Mouse (Mus musculus) intestine, postnatal 0 days (tissue): ENCODE measurements around the gene Mapkapk5. TPM values are rescaled to one million over a fixed set of nuclear protein-coding genes. Genes with fewer than 3 reads are reported as not detected.

Experiments
- ATAC-seq: fragments of 200-750 bp; cut with Nextera tagmentation; 2 replicates; pipeline ENCODE4 v1.8.0; 2017; ENCODE audit warnings: mild to moderate bottlenecking, moderate TSS enrichment, moderate library complexity
- H3K27ac ChIP-seq: fragments of 300-500 bp; sonication (generic); 2 replicates; pipeline ENCODE4 v1.5.1; 2014; ENCODE audit warnings: mild to moderate bottlenecking, low read depth, low read length, moderate library complexity
- H3K27me3 ChIP-seq: fragments of 300-500 bp; sonication (generic); replicated peaks from 2 replicates; pipeline ENCODE4 v1.6.1; 2014; ENCODE audit warnings: low read length, mixed read lengths; ENCODE audit not compliant: control insufficient read depth, insufficient read depth
- H3K36me3 ChIP-seq: fragments of 300-500 bp; sonication (generic); 2 replicates; pipeline ENCODE4 v1.6.1; 2014; ENCODE audit warnings: mild to moderate bottlenecking, moderate library complexity; ENCODE audit not compliant: control insufficient read depth, insufficient read depth
- H3K4me1 ChIP-seq: fragments of 300-500 bp; sonication (generic); replicated peaks from 2 replicates; pipeline ENCODE4 v1.6.1; 2014; ENCODE audit warnings: antibody characterized with exemption, low read length, mixed read lengths; ENCODE audit not compliant: control insufficient read depth, insufficient read depth
- H3K4me2 ChIP-seq: fragments of 300-500 bp; sonication (generic); replicated peaks from 2 replicates; pipeline ENCODE4 v1.6.1; 2014; ENCODE audit warnings: low read depth, mild to moderate bottlenecking, moderate library complexity
- H3K4me3 ChIP-seq: fragments of 300-500 bp; sonication (generic); 2 replicates; pipeline ENCODE4 v1.5.1; 2014; ENCODE audit warnings: low read depth, low read length
- H3K9ac ChIP-seq: fragments of 300-500 bp; sonication (generic); 2 replicates; pipeline ENCODE4 v1.6.1; 2014; ENCODE audit warnings: mild to moderate bottlenecking, low read depth, low read length
- H3K9me3 ChIP-seq: fragments of 300-500 bp; sonication (generic); 2 replicates; pipeline ENCODE4 v1.6.1; 2016; ENCODE audit warnings: mixed run types; ENCODE audit not compliant: control insufficient read depth
- CTCF ChIP-seq: sonication (generic); IDR thresholded peaks from 2 replicates; pipeline ENCODE4 v1.5.1; 2016; ENCODE audit warnings: low read depth, mild to moderate bottlenecking, control low read depth, antibody characterized with exemption, moderate library complexity
- WGBS: fragments of 180-500 bp; shearing (Covaris S2); extraction: QIAGEN DNeasy Blood & Tissue Kit; methylation state at CpG from one replicate; pipeline ENCODE4 v1.1.7; 2014; 5-methylcytosine and 5-hydroxymethylcytosine counted together
- polyA plus RNA-seq: library from polyadenylated mRNA; unstranded; fragments of >200 nt; fragmentation: Nextera tagmentation; extraction: Ambion mirVana; gene quantifications from 2 replicates; pipeline ENCODE4 v1.2.1, GENCODE M21; 2015

Gene Mapkapk5
- polyA plus RNA-seq, 1 experiment from 2014 or later: 36.7 TPM

GRCm38 (mm10) chr5:121544910-121545792 lies 554 bp downstream of the Mapkapk5 start, which contains the start of the genes Adam1a and Gm42878:
Adam1a (minus strand) TSS chr5:121545482.
Gm42878 (minus strand) TSS chr5:121545482.
- Histone ChIP-seq H3K4me2 (peak within 1 kb of the TSS; percentile 76), H3K36me3 (no peaks in the 10 kb centered on the region), H3K27ac (peak within 1 kb of the TSS; percentile 97), H3K27me3 (no peaks in the 10 kb centered on the region), H3K9me3 (no peaks in the 10 kb centered on the region), H3K4me1 (0 out of 2 replicates have a peak, but pooled peaks cover 6% of the 10 kb centered on the region), H3K4me3 (peak within 1 kb of the TSS; percentile 95), H3K9ac (peak within 1 kb of the TSS; percentile 100)
- peak; percentile 75 for ATAC-seq
- WGBS: under 1% methylated on average over 58 of the region's 97 CpGs
- no peak for TF ChIP-seq CTCF

DNA sequence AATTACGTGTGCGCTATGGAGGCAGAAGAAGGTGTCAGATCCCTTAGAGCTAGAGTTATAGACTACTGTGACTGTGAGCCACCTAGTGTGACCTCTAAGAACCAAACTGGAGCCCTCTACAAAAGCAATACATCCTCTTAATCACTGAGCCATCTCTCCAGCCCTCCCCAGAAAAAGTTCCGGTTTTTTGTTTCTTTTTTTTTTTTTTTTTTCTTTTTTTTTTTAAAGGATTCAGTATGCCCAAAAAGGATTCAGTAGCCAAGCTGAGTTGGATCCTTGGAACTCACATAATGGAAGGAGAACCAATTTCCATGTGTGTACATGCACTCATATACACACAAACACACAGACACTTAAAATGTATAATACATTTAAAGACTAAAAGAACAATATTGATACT lies 2.3 kb downstream of the Mapkapk5 start:
- Histone ChIP-seq H3K4me1 (0 out of 2 replicates have a peak, but pooled peaks cover 6% of the 10 kb centered on the region), H3K9ac (no peak overlapping the region), H3K4me2 (no peak overlapping the region), H3K27ac (no peak overlapping the region), H3K9me3 (no peaks in the 10 kb centered on the region), H3K36me3 (peaks cover 8% of the 10 kb centered on the region; the same call in 1 of the 2 replicates), H3K4me3 (no peak overlapping the region), H3K27me3 (no peaks in the 10 kb centered on the region)
- WGBS: 85% methylated on average over 3 of the region's 3 CpGs
- ATAC-seq: no peak
- no peak for TF ChIP-seq CTCF

DNA sequence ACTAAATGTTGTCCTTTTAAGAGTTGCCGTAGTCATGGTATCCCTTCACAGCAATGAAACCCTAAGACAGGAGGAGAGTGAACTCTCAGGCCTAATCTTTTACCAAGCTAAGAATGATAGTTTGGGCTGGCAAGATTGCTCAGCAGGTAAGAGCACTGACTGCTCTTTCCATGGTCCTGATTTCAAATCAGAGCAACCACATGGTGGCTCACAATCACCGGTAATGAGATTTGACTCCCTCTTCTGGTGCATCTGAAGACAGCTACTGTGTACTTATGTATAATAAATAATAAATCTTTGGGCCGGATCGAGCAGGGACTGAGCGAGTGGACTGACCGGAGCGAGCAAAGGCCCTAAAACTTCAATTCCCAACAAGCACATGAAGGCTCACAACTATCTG lies 4.5 kb downstream of the Mapkapk5 start:
- Histone ChIP-seq H3K27ac (no peak overlapping the region), H3K4me1 (0 out of 2 replicates have a peak, but pooled peaks cover 6% of the 10 kb centered on the region), H3K4me3 (no peak overlapping the region), H3K4me2 (no peak overlapping the region), H3K9me3 (no peaks in the 10 kb centered on the region), H3K9ac (no peak overlapping the region), H3K36me3 (peaks cover 21% of the 10 kb centered on the region), H3K27me3 (no peaks in the 10 kb centered on the region)
- WGBS: 70% methylated on average over 7 of the region's 7 CpGs
- peak; percentile 59 for TF ChIP-seq CTCF
- no peak for ATAC-seq

GRCm38 (mm10) chr5:121540066-121540465 lies 5.6 kb downstream of the Mapkapk5 start:
- Histone ChIP-seq H3K27me3 (no peaks in the 10 kb centered on the region), H3K4me3 (no peak overlapping the region), H3K4me1 (0 out of 2 replicates have a peak, but pooled peaks cover 6% of the 10 kb centered on the region), H3K9ac (no peak overlapping the region), H3K9me3 (no peaks in the 10 kb centered on the region), H3K4me2 (no peak overlapping the region), H3K27ac (no peak overlapping the region), H3K36me3 (peaks cover 32% of the 10 kb centered on the region)
- no peak for TF ChIP-seq CTCF
- 88% methylated on average over 5 of the region's 5 CpGs for WGBS
- ATAC-seq: no peak

GRCm38 (mm10) chr5:121537588-121537987 lies 8.1 kb downstream of the Mapkapk5 start:
- Histone ChIP-seq H3K9ac (no peak overlapping the region), H3K27me3 (no peaks in the 10 kb centered on the region), H3K4me3 (no peak overlapping the region), H3K36me3 (peaks cover 52% of the 10 kb centered on the region), H3K27ac (no peak overlapping the region), H3K4me1 (no peaks in the 10 kb centered on the region), H3K4me2 (no peak overlapping the region), H3K9me3 (no peaks in the 10 kb centered on the region)
- 86% methylated on average over 2 of the region's 2 CpGs for WGBS
- TF ChIP-seq CTCF: no peak
- ATAC-seq: no peak

DNA sequence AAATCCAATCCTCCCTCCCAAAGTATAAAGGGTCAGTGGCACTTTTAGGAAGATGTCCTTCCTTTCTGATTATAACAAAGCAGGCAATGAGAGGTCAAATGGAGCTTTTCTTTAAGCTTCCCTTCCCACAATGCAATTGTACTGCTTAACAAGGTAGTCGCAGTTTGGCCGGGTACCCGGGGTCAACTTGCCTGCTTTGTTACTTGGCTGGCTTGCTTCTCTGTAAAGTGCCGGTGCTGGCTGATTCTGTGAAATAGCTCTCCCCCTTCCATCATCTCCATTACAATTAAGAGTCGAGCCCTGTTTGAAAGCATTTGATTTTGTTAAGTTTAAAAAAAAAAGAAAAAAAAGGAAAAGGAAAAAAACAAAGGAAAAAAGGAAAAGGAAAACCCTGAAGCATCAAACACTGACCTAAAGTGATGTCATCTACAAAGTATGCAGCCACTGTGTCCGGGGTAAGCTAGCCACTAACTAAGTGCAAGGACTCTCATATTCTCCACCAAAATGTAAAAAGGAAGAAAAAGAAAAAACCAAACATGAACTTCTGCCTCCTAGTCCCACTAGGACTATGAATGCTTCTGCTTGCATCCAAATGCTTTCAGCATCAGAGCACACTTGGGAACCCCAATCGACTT lies 8.7 kb downstream of the Mapkapk5 start:
- Histone ChIP-seq H3K9ac (no peak overlapping the region), H3K4me3 (no peak overlapping the region), H3K27me3 (no peaks in the 10 kb centered on the region), H3K27ac (no peak overlapping the region), H3K4me1 (no peaks in the 10 kb centered on the region), H3K36me3 (peaks cover 57% of the 10 kb centered on the region), H3K9me3 (no peaks in the 10 kb centered on the region), H3K4me2 (no peak overlapping the region)
- ATAC-seq: no peak
- 72% methylated on average over 7 of the region's 7 CpGs for WGBS
- TF ChIP-seq CTCF: no peak
